Mouse (Mus musculus) c-Kit-positive CD71-negative TER-119-negative erythroid progenitor cells, embryonic 14.5 days (primary cell): Measurements from ENCODE around the gene Pabpc4.

Experiments
- DNase-seq: peaks from one replicate; pipeline ENCODE4 v3.0.0-alpha.2; 2013; ENCODE audit warnings: low read depth

Pabpc4 gene

DNA sequence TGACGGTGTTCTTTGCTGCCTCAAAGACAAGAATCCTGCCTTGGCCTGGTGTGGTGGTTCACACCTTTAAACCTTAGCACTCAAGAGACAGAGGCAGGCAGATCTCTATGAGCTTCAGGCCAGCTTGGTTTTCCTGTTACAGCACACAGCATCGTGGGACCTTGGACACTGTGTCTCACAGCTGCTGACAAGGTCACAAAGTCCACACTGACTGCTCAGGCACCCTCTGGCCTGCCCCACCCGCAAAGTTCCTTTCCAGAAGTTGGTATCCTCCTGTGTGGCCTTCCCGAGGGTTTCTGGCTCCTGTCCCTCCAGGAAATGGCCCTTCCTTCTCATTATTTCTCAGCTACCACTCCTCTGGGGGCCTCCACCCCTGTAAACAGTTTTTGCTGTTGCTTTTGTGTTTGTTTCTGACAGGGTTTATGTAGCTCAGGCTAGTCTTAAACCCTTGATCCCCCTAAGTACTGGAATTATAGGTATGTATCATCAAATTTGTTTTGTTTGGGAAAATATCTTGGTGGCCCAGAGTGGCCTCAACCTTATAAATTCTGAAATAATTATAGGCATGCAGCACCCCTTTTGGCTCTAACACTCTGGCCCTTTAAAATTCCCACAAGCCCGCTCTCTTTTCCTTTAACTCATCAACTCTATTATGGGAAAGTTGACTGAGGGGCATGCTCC lies at the start of gene Pabpc4:
Gene Pabpc4, plus strand, starts transcription at position 631 of the 681 bp plus-strand sequence.
- no peak for DNase-seq

DNA sequence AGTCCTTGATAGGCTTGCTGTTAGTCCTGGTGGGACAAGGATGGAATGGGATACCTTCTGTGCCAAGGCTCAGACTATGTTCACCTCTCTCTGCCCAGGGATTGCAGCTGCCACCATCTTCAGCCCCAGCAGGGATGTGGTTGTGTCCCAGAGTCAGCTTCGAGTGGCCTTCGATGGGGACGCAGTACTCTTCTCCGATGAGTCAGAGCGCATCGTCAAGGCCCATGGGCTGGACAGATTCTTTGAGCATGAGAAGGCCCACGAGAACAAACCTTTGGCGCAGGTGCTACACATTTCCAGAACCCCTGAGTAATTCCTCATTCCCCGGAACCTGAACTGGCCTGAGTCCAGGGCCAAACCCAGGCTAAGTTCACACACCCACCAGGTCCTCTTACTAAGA lies 48.2 kb upstream of the Pabpc4 start:
- DNase-seq = no peak

DNA sequence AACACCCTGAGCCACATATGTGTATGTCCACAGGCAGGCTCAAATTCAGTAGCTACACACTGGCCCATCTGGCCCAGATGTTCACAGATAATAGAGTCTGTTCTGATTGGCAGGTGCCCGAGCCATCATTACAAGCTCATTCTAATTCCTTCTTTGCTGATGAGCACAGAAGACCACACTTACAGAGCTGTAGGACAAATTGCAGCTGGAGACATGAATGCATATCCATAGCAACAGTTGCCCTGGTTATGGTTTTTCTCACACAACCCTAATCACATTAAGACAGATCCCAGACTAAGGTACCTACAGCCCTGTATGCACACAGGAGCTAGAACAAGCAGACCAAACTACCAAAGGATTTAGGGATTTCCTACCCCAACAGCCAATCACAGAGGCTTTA lies 46.8 kb upstream of the Pabpc4 start:
- DNase-seq = no peak

DNA sequence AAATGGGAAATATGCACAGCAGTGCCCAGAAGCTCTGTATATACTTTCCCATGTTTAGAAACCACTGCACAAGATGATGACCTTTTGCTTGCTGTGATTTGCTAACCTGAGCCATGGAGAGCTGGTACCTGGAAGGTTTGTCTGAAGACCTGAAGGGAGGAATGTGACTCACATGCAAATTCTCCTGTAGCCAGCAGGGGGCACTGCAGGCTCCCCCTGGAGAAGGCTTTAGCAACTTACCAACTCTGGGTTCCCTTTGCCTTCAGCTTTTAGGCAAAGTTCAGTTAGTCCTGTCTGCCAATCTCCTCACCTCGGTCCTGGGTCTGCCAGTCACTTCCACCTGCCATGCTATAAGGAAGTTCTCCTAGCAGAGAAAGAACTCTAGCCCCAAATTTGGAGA lies 45.4 kb upstream of the Pabpc4 start:
- no peak for DNase-seq

DNA sequence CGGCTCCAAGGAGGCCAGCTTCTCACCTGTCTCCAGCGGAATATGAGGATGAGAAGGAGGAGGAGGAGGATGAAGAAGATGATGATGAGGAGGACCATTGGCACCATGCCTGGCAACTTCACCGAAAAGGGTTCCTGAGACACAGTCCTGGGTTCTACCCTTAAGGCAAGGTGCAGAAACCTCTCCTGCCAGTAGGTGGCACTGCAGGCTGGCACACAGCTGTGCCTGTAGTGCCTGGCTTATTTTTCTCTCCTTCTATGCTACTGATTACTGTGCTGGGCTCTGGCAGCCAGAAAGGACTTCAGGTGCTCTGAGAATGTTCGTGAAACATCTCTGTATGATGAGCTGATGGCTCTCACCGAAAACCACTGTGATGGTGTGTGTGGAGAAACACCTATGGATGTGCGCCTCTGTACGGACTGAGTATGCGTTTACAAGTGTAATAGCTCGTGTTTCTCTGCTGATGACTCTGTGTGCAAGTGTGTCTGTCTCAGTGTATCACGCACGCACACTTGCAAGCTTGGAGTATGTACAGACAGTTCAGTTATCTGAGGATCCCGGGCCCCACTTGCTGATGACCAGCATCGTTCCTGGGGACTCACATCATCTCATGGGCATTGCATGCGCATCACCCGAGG lies 42.3 kb upstream of the Pabpc4 start:
- DNase-seq = no peak

DNA sequence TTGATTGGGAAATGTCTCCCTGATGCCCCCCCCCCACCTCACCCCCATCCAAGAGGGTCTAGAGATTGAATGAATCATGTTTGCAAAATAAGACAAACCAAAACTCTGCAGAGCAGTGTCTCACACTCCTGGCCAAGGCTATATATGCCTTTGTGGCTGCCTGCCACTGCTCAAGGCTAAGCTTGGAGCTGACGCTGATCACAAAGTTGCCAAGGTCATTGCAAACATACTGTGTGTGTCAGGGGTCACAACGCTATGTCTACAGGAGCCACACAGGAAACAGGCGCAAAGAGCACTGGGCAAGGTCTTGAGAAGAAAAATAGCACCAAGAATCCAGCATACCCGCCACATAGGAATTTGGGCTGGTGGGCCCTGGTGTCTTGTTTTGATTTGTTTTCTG lies 41.5 kb upstream of the Pabpc4 start:
- DNase-seq = no peak

DNA sequence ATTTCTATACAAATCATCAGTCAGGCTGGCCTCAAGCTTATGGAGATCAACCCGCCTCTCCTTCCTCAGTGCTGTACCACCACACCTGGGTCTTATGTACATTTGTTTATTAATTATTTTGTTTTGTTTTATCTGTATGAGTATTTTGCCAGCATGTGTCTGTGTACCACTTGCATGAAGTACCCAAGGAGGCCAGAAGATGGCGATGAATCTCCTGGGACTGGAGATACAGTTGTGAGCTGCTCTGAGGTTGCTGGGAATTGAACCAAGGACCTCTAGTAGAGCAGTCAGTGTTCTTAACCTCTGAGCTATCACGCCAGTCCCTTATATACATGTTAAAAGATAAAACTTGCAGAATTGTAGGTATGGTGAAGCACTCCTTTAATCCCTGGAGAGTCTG lies 38.8 kb upstream of the Pabpc4 start:
- DNase-seq = no peak

DNA sequence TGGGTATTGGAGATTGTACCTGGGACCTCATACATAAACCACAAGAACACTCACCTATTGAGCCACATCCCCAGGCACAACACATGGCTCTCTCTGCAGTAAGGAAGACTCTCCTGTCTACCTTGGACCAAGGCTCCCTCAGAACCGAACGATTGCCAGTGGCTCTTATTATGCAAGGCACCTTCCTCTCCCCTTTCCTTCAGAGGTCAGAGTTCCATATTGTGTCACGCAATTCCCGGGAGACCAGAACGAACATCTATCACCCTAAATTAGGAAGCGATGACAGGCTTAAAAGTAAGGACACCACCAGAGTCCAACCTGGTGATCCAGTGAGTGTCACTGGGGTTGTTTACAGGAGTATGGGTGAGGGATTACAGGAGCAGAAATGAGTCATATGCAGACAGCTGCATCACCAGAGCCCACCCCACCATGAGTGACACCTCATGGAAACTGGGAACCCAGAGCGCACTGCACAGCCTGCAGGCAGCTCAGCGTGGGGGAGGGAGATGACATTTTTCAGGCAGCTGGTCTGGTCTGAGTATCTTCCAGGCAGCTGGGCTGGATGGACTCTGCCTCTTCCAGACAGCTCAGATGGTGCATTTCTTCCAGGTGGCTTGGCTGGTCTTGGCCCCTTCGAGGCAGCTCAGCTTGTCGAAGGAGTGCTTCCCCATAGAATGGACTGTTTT lies 36.3 kb upstream of the Pabpc4 start:
- DNase-seq = no peak

DNA sequence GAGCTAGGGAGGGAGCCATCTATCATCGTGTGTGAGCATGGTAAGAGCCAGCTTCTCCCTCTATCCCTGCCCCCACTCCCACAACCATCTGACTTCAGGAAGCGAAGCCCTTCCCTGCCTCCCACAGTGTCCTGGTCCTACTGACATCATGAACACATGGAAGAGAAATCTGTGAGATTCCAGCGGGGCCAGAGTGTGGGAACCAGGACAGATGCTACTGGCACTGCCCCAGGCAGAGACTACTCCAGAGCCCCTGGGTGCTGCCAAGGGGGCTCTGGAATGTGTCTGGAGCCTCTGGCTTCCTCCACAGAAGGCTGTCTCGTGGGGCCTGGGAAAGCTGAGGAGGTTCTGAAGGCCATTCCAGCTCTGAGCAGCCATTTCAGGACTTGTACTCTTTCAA lies 34.4 kb upstream of the Pabpc4 start:
- DNase-seq = no peak

DNA sequence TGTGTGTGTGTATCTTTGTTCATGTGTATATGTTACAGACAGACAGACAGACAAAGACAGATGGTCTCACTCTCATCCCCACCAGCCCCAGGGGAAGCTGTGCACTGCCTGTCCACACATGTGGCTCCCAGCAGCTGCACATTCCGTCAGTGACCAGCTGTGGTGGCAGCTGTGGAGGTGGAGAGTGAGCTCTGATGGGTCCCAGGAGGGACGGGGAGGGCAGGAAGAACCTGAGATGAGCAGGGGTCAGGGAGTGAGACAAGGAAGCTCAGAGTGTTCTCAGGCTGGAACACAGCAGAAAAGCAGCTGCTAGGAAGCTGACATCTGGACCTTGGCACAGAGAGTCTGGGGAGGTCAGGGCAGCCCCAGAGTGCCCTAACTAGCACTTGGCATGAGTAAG lies 33.9 kb upstream of the Pabpc4 start:
- no peak for DNase-seq

DNA sequence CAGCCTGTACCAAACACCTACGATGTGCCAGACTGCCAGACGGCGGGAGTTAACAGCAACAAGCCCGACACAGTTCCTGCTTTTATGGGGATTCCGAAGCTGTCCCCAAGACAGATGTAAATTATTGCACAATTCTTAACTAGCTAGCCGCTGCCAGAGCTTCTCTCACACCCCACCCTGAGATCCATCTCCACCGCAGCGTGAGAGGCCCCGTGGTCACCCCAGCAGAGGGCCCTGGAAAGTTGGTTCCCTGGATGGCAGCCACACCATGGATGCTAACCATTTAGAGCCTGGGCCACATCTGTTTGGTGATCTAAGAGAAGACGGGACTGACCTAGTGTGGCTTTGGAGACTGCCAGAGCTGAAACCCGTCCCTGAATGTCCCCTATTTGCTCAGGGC lies 33.0 kb upstream of the Pabpc4 start:
- no peak for DNase-seq

DNA sequence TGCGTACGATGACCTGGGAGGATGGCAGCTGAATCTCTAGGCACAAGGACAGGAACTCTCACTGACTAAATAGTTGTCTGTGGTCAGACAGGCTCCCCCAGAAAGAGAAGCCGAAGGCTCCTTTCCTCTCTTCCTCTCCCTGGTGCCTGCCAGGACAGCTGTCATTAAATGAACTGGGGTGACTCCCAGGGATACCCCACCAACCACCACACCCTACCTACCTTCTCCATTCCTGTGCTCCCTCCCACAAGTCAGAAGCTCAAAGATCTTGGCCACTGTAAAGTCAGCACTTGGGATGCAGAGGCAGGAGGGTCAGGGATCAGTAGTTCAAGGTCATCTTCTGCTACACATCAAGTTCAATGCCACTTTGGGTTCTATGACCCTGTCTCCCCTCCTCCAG lies 29.3 kb upstream of the Pabpc4 start:
- no peak for DNase-seq

DNA sequence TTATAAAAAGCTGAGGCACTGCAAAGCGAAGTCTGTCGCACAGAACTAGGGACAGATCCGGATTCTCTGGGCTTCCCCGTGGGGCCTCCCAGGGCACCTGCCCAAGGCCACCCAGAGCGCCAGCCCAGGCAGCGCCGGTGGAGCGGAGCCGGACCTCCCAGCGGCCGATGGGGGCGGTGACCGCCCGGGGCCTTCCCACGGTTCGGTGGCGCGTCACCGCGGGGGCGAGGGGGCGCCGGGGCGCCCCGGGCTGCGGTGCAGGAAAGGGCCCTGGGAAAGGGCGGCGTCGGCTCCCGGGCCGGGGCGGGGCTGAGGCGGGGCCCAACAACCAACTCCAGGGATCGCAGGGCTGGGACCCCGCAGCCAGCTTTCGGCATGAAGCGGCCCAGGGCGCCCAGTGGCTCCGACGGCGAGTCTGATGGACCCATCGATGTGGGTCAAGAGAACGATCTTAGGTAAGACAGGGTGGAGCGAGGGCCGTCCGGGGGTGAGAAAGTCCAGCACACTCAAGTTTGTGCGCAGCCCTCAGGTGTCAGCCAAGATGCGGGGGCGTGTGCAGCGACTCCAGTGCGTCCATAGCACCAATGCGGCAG lies 28.6 kb upstream of the Pabpc4 start, which contains the start of gene Heyl:
Gene Heyl, plus strand, starts transcription at position 65 of the 593 bp plus-strand sequence.
- no peak for DNase-seq

DNA sequence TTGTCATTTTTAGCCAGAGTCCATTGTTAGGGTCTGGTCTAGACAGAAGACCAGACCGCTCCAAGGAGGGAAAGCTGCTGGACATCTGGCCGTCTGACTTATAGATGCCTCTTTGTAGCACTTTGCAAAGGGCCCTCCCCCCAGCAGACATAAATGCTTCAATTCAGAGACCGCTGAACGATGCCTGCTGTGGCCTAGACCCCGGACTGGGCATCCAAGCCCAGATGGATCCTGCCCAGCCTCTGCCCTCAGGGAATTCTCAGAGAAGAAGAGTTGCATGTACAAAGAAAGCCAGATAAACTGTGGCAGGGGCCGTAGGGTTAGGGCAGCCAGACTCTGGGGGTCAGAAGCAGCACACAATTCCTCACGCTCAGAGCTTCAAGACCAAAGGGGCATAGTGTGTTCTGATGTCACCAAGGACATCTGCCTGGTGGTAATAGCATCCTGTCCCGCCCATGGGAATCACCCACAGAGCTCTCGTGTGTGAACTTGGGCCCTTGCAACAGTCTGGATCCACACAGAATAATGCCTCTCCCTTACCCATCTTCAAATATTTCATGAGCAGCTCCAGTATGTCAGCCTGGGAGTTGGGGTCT lies 26.2 kb upstream of the Pabpc4 start:
- DNase-seq = no peak

DNA sequence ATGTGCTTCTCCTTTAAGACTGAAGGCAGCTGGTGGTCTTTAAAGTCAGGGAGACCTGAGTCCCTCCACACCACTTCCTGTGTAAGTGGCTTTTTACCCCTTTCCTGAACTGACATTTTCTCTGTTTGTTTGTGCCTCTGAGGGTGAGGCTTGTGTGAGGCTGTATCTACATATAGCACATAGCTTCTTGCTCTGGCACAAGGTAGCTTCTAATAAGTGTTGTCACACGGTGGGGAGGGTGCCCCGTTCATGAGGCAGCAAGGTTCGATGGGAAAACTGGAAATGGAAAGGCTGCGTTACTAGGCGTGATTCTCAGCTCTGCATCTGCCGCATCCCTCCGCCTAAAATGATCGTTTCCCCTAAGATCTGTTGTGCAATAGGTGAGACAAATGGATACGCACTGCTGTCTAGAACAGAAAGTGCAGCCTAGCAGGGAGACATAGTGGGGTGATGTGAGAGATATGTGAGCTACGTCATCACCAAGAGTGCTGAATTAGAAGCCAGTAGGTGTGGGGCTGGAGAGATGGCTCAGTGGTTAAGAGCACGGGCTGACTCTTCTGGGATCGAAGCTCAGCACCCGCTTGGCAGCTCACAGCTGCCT lies 25.6 kb upstream of the Pabpc4 start:
- no peak for DNase-seq

DNA sequence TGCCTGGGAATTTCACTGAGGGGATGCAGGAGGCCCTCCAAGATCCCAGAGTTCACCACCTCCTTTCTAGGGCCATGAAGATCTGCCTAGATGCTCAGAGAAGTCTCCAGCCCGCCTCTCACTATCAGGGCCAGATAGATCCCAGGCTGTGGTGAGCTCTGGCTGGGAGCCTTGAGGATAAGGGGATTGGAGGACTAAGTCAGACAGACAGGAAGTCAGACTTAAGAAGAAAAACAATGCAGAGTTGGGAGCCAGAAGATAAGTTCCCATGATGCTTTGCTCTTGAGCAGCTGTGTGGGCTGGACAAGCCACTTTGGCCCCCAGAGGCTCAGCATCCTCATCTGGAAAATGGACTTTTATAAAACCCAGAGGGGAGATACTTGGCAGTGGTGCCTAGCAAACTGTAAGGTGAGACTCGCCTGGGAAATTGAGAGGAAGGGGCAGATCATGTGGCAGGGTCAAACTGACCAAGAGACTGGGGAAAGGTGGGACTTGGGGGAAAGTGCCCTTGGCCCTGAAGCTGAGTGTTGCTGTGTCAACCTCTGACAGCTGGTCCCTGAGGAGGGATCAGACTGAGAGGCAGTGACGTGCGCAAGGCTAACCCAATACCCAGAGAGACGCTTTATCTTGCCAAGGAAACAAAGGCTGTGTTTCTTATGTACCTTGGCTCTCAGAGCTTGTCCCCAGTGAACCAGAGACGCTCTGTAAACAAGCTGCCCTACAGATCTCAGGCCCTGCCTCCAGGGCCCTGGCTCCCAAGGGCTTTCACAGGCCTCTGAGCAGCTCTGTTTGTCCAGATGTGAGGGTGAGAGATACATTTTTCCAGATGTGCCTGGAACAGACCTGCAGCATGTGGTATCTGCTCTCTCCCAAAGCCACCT lies 24.5 kb upstream of the Pabpc4 start:
- DNase-seq = no peak

DNA sequence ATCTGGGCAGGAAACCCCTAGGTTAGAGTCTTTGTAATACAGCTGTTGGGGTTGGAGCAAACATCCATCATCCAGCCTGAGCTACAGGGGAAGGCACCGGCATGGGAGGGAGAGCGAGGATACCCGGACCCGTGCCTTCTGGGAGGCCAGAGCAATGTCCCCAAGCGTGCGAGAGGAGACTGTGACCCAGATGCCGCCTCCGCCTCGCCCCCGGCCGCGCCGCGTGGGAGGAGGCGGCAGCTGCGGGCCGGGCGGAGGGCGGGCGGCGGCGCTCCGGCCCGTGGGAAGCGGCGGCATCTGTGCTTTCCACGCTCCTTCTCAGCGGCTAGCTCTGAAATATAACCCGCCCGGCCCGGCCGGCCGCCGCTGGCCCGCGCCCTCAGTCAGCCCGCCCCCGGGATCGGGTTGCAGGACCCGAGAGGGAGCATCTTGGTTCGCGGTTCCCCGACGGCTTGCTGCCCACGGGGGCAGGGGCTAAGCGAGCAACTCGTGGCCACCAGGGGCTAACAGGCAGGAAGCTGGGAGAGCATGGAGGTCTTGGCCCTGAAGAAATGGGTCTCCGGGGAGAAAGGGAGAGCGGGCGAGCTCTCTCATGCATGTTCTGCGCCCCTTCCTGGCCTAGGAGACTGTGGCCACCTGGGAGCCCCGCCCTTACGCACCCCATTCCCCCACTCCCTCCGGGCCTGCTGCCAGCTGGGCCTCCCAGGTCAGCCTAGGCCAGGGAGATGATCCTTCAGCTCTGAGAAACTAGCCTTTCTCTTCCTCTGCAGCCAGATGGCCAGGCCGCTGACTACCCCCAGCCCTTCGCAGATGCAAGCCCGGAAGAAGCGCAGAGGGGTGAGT lies 22.6 kb upstream of the Pabpc4 start:
- DNase-seq = no peak

DNA sequence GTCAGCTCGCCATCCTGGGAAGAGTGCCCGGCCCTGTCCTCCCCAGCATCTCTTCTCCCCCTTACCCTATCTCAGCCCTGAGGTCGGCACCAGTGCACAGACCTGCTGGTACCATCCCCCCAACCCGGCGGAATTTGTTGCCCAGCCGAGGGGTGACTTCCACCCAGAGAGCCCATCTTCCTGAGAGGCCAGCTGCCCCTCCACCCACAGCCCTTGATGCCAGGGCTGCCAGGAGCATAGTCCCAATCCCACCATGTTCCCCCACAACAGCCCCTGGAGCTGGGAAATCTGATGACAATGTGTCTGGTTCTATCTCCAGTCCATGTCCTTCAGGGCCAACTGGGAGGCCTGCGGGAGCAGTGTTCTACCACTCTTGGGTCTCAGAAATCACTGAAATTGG lies 15.9 kb upstream of the Pabpc4 start:
- no peak for DNase-seq

DNA sequence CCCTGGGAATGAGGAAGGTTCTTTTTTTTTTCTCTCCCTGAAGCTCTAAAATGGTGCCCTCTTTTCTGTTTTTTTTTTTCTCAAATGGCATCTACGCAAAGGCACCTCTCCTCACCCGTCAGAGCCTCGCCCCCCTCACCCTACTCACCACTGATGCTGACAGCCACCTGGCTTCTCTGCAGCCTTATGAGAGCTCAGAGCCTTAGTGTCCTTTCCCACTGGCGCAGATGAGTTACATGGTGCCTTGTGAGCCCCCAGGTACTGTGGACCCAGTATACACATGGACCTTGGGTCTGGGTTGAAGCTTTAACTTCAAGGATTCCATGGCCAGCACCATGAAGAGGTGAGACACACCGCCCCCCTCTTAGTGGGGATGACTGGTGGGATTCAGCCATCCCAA lies 15.5 kb upstream of the Pabpc4 start:
- DNase-seq = no peak

DNA sequence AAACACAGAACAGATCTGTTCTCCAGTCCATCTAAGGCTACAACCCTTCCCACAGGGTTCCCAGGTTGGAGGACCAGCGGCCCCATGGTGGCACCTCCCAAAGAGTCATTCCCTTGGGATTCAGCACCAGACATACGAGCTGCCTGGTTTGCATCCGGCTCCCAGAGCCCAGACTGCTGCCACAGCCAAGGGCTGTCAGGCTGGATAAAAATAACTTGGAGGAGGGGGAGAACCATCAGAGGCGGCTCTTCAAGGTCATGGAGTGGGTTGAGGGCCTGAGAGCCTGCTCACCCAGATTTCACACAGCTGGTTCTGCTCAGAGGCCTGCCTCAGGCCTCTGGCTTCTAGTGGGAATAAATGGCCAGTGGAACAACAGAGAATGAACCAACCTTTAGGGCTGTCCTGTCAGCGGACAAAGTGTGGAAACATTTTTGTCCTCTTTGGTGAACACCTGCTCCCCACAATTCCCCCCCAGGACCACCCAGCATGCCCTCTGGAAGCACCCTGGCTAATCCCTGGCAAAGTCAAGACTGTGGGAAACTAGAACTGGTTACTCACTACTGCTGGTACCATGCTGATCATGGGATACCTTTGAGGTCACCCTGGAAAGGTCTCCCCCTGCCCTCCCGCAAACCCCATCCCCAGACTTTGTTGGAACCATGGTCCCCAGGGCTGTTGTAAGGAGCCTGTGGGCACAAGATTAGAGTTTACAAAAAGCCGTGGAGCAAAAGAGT lies 14.8 kb upstream of the Pabpc4 start:
- no peak for DNase-seq
